Mouse (Mus musculus) C2C12 (cell line): ENCODE measurements at regions not wholly inside any gene's neighbourhood (a gene's known extent, or its start where the extent isn't known, plus 50 kb on each side); places are given as distances from the start of the nearest gene placed in this dataset.

Experiments
- CEBPB ChIP-seq: IDR thresholded peaks from one replicate; pipeline ENCODE4 v1.6.1; 2011; ENCODE audit warnings: low read depth, mild to moderate bottlenecking, control low read depth, moderate library complexity
- CTCF ChIP-seq: IDR thresholded peaks from one replicate; pipeline ENCODE4 v1.5.1; 2011; ENCODE audit not compliant: control insufficient read depth, insufficient read depth, insufficient read length
- MAX ChIP-seq: IDR thresholded peaks from one replicate; pipeline ENCODE4 v1.6.1; 2011; ENCODE audit warnings: mild to moderate bottlenecking, control low read depth

GRCm38 (mm10) chr13:99096837-99097236 lies 87.8 kb upstream of the Zfp366 start:
- TF ChIP-seq CTCF, result no peak
- TF ChIP-seq MAX, result no peak
- no peak for TF ChIP-seq CEBPB
